Mouse (Mus musculus): ENCODE measurements at regions not wholly inside any gene's neighbourhood (a gene's known extent, or its start where the extent isn't known, plus 50 kb on each side); places are given as distances from the start of the nearest gene placed in this dataset.

- in situ Hi-C loops (cut with MboI; ENCODE audit: low sequenced_read_pairs): no loop called here
Observed at GRCm38 (mm10) chr17:45243103-45243502, 190.4 kb downstream of the Cdc5l start.

GRCm38 (mm10) chr17:45242076-45242475 is 191.5 kb downstream of the Cdc5l start:
- in situ Hi-C loops (cut with MboI; ENCODE audit: low sequenced_read_pairs): no loop called here

GRCm38 (mm10) chr17:45240963-45241543 is 192.5 kb downstream of the Cdc5l start:
- in situ Hi-C loops (cut with MboI; ENCODE audit: low sequenced_read_pairs): no loop called here

- in situ Hi-C loops (cut with MboI; ENCODE audit: low sequenced_read_pairs): no loop called here
Observed at GRCm38 (mm10) chr17:45240545-45240944, 193.0 kb downstream of the Cdc5l start.

- in situ Hi-C loops (cut with MboI; ENCODE audit: low sequenced_read_pairs): no loop called here
Observed at GRCm38 (mm10) chr17:45237246-45237645, 196.3 kb downstream of the Cdc5l start.

- in situ Hi-C loops (cut with MboI; ENCODE audit: low sequenced_read_pairs): no loop called here
Observed at GRCm38 (mm10) chr17:45235401-45235800, 198.1 kb downstream of the Cdc5l start.

- in situ Hi-C loops (cut with MboI; ENCODE audit: low sequenced_read_pairs): no loop called here
Observed at GRCm38 (mm10) chr17:45232874-45233273, 200.7 kb downstream of the Cdc5l start.

- in situ Hi-C loops (cut with MboI; ENCODE audit: low sequenced_read_pairs): no loop called here
Observed at GRCm38 (mm10) chr17:45227190-45227589, 206.3 kb downstream of the Cdc5l start.

- in situ Hi-C loops (cut with MboI; ENCODE audit: low sequenced_read_pairs): no loop called here
Observed at GRCm38 (mm10) chr17:45226486-45226885, 207.1 kb downstream of the Cdc5l start.

GRCm38 (mm10) chr17:45221625-45222024 is 211.9 kb downstream of the Cdc5l start:
- in situ Hi-C loops (cut with MboI; ENCODE audit: low sequenced_read_pairs): no loop called here

- in situ Hi-C loops (cut with MboI; ENCODE audit: low sequenced_read_pairs): no loop called here
Observed at GRCm38 (mm10) chr17:45217126-45217525, 216.4 kb downstream of the Cdc5l start.

- in situ Hi-C loops (cut with MboI; ENCODE audit: low sequenced_read_pairs): no loop called here
Observed at GRCm38 (mm10) chr17:45215067-45216049, 218.2 kb downstream of the Cdc5l start.

GRCm38 (mm10) chr17:45210984-45211383 is 222.6 kb downstream of the Cdc5l start:
- in situ Hi-C loops (cut with MboI; ENCODE audit: low sequenced_read_pairs): no loop called here

- in situ Hi-C loops (cut with MboI; ENCODE audit: low sequenced_read_pairs): no loop called here
Observed at GRCm38 (mm10) chr17:45209387-45209663, 224.2 kb downstream of the Cdc5l start.

GRCm38 (mm10) chr17:45208596-45209386 is 224.7 kb downstream of the Cdc5l start:
- in situ Hi-C loops (cut with MboI; ENCODE audit: low sequenced_read_pairs): no loop called here

GRCm38 (mm10) chr17:45195779-45196178 is 237.8 kb downstream of the Cdc5l start:
- in situ Hi-C loops (cut with MboI; ENCODE audit: low sequenced_read_pairs): no loop called here

- in situ Hi-C loops (cut with MboI; ENCODE audit: low sequenced_read_pairs): no loop called here
Observed at GRCm38 (mm10) chr17:45194786-45195281, 238.7 kb downstream of the Cdc5l start.

- in situ Hi-C loops (cut with MboI; ENCODE audit: low sequenced_read_pairs): no loop called here
Observed at GRCm38 (mm10) chr17:45193456-45194025, 240.0 kb downstream of the Cdc5l start.

- in situ Hi-C loops (cut with MboI; ENCODE audit: low sequenced_read_pairs): no loop called here
Observed at GRCm38 (mm10) chr17:45187402-45187801, 246.1 kb downstream of the Cdc5l start.

GRCm38 (mm10) chr17:45176340-45176739 is 257.2 kb downstream of the Cdc5l start:
- in situ Hi-C loops (cut with MboI; ENCODE audit: low sequenced_read_pairs): no loop called here
